Mouse (Mus musculus): ENCODE measurements around the gene Efcab6. TPM values are rescaled to one million over a fixed set of nuclear protein-coding genes. Genes with fewer than 3 reads are reported as not detected.
"Not testable (repeated sequence)": the region's sequence is repeated elsewhere in the genome, so short reads cannot be mapped to it uniquely, and the experiment has no call there.

Gene Efcab6
- polyA plus RNA-seq (2015; fragmentation: Nextera tagmentation; extraction: Ambion mirVana): not detected in 2 replicates

DNA sequence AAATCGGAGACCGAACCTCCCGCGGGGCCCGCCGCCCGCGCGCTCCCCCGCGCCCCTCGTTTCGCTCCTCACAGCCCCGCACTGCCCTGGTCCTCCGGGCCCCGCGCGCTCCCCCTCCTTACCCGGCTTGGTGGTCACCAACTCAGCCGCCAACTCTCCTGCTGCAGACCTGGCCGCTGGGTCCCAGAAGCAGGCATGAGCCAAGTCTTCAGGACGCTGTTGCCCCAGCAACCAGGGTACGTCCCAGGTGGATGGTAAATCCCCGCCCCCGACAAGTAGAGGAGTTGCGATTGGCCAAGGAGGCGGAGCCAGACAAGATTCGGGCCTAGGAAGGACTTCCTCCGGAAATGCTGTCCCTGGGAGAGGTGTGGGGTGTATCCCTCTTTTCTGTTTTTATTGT lies at the start of gene Efcab6:
Efcab6 (minus strand) TSS at position 240 of the 400 bp plus-strand sequence.
- no peak within 1 kb of the TSS for H3K4me3 ChIP-seq (ENCODE audit: low read depth, low read length)
- H3K9ac ChIP-seq (replicated peaks): no peak within 1 kb of the TSS
- H3K4me1 ChIP-seq (ENCODE audit: insufficient read depth): no peaks in the 10 kb centered on the region
- WGBS (ENCODE audit: insufficient replicate concordance): 9% methylated on average over 29 of the region's 29 CpGs
- no peaks in the 10 kb centered on the region for H3K36me3 ChIP-seq (replicated peaks; ENCODE audit: insufficient read depth, low read length)
- TF ChIP-seq EP300 (IDR thresholded peaks at IDR 0.05; ENCODE audit: low read depth) (no peak), CTCF (IDR thresholded peaks at IDR 0.05; ENCODE audit: low read depth) (no peak)
- peaks cover 24% of the 10 kb centered on the region for H3K27me3 ChIP-seq (ENCODE audit: insufficient read depth, low read length)
- ATAC-seq: no peak
- 0 out of 2 replicates have a peak, but pooled peaks cover 9% of the 10 kb centered on the region for H3K9me3 ChIP-seq (ENCODE audit: low read length)
- no peak within 1 kb of the TSS for H3K4me2 ChIP-seq (ENCODE audit: low read depth, low read length)
- no peak for DNase-seq
- H3K27ac ChIP-seq (ENCODE audit: low read depth): no peak within 1 kb of the TSS

DNA sequence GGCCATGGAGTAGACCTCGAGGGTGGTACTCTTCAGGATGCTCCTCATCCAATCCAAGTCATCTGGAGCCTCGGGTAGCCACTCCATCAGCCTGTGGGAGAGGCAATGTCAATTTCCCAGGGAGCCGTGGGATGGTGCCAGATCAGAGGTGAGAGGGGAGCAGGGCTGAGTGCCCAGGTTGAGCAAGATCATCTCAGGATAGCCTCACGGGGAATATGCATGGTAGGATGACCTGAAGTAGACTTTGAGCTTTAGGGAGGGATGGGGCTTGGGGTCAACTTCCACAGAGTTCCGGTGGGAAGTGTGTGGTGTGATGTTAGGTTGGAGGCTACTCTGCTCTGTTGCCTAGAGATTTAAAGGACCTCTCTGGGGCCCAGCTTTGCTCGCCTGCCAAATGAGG lies 48.7 kb upstream of the Efcab6 start:
- Histone ChIP-seq H3K4me1 (ENCODE audit: insufficient read depth) (no peaks in the 10 kb centered on the region), H3K4me3 (ENCODE audit: low read depth, low read length) (no peak overlapping the region), H3K9me3 (ENCODE audit: low read length) (no peaks in the 10 kb centered on the region), H3K27me3 (ENCODE audit: insufficient read depth, low read length) (no peaks in the 10 kb centered on the region), H3K27ac (ENCODE audit: low read depth) (no peak overlapping the region), H3K36me3 (replicated peaks; ENCODE audit: insufficient read depth, low read length) (no peaks in the 10 kb centered on the region), H3K9ac (replicated peaks) (no peak overlapping the region), H3K4me2 (ENCODE audit: low read depth, low read length) (no peak overlapping the region)
- DNase-seq (no peak), ATAC-seq (peak; percentile 90)
- TF ChIP-seq CTCF (IDR thresholded peaks at IDR 0.05; ENCODE audit: low read depth) (no peak), EP300 (IDR thresholded peaks at IDR 0.05; ENCODE audit: low read depth) (no peak)
- 48% methylated on average over 6 of the region's 6 CpGs for WGBS (ENCODE audit: insufficient replicate concordance)

DNA sequence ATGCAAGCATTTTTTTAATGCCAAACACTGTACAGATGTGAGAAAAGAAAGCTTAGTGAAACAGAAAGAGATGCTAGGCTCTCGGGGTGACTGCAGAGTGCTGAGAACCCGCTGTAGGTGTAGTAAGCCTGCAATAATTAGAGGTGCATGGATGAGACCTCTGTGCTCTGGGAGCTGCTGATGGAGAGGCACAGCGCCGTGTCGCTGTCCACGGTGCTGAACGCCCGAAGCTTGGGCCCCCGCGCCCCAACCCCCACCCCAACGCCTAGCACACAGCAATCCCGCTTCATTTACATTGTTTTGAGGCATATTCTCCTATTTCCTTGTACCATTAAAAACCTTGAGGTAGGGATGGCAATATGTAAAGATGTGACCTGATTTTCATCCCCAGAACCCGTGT lies 43.7 kb upstream of the Efcab6 start:
- Histone ChIP-seq H3K4me3 (ENCODE audit: low read depth, low read length) (no peak overlapping the region), H3K9me3 (ENCODE audit: low read length) (no peaks in the 10 kb centered on the region), H3K4me1 (ENCODE audit: insufficient read depth) (peaks cover 7% of the 10 kb centered on the region; the same call in 1 of the 2 replicates), H3K27me3 (ENCODE audit: insufficient read depth, low read length) (peaks cover 26% of the 10 kb centered on the region), H3K36me3 (replicated peaks; ENCODE audit: insufficient read depth, low read length) (no peaks in the 10 kb centered on the region), H3K4me2 (ENCODE audit: low read depth, low read length) (no peak overlapping the region), H3K27ac (ENCODE audit: low read depth) (no peak overlapping the region), H3K9ac (replicated peaks) (no peak overlapping the region)
- DNase-seq (peak; percentile 44), ATAC-seq (no peak)
- 7% methylated on average over 13 of the region's 13 CpGs for WGBS (ENCODE audit: insufficient replicate concordance)
- TF ChIP-seq EP300 (IDR thresholded peaks at IDR 0.05; ENCODE audit: low read depth): no peak
- no peak for TF ChIP-seq CTCF (IDR thresholded peaks at IDR 0.05; ENCODE audit: low read depth)

DNA sequence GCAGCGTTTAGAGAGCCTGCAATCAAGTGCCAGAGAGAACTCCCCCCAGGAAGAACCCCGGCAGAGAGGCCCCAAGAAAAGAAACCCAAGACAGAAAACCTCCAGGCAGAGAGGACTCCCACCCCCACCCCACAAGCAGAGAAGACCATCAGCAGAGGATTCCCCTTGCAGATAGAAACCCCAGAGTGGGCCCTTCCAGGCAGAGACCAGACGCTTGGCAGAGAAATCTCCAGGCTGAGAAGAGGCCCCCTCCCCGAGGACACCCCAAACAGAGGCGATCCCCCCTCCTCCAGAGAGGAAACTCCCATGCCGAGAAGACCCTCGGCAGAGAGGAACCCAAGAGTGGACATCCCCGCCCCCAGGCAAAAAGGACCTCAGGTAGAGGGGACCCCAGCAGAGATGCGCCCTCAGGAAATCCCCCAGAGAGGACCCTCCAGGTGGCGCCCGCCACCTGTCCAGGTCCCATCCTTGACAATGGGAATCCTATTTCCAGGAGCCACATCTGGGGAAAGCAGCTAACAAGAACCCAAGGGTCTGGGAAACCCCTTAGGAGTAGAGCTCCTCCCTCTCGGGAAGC lies 40.8 kb upstream of the Efcab6 start:
- H3K27me3 ChIP-seq (ENCODE audit: insufficient read depth, low read length): peaks cover 26% of the 10 kb centered on the region
- TF ChIP-seq CTCF (IDR thresholded peaks at IDR 0.05; ENCODE audit: low read depth) (no peak), EP300 (IDR thresholded peaks at IDR 0.05; ENCODE audit: low read depth) (no peak)
- no peak overlapping the region for H3K27ac ChIP-seq (ENCODE audit: low read depth)
- DNase-seq (no peak), ATAC-seq (no peak)
- WGBS (ENCODE audit: insufficient replicate concordance): 11% methylated on average over 12 of the region's 12 CpGs
- peaks cover 7% of the 10 kb centered on the region; the same call in 1 of the 2 replicates for H3K4me1 ChIP-seq (ENCODE audit: insufficient read depth)
- no peaks in the 10 kb centered on the region for H3K36me3 ChIP-seq (replicated peaks; ENCODE audit: insufficient read depth, low read length)
- H3K4me2 ChIP-seq (ENCODE audit: low read depth, low read length): peak overlapping the region; percentile 62
- H3K9ac ChIP-seq (replicated peaks): no peak overlapping the region
- no peaks in the 10 kb centered on the region for H3K9me3 ChIP-seq (ENCODE audit: low read length)
- no peak overlapping the region for H3K4me3 ChIP-seq (ENCODE audit: low read depth, low read length)

DNA sequence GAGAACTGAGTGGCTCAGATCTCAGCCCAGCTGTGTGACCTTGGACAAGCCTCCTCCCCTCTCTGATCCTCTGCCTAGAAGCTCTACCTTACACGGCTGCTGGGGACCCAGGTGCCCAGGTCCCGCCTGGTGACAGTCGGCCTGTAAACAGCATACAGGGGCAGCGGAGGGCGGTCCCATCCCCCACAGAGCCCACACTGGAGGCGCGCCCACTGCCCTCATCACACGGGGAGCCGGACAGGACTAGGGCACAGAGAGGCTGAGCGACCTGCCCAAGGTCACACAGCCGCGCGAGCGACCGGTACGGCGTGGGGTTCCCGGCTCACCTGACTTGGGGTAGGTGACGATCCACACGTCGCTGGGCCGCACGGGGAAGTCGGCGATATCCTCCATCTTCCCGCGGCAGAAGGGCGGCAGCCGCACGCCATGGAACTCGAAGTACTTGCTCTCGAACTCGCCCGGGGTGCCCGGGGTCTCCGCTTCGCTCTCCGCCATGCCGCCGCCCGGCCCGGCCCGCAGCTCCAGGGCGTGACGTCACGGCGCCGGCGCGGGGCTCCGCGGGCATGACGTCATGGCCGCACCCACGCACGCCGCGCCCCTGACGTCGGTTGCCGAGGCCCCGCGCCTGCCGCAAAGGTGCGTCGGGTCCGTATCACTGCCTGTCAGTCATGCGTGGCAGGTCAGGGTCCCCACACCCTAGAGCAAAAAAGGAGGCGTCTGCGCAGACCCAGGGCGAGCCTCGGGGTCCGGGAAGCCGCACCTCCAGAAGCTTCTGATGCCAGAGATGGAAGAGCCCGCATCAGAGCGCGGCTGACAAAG lies 40.1 kb upstream of the Efcab6 start, which contains the start of gene Sult4a1:
Sult4a1 (minus strand) TSS at position 650 of the 819 bp plus-strand sequence.
- H3K27ac ChIP-seq (ENCODE audit: low read depth): no peak within 1 kb of the TSS
- H3K9me3 ChIP-seq (ENCODE audit: low read length): no peaks in the 10 kb centered on the region
- 2% methylated on average over 72 of the region's 77 CpGs for WGBS (ENCODE audit: insufficient replicate concordance)
- no peak for TF ChIP-seq EP300 (IDR thresholded peaks at IDR 0.05; ENCODE audit: low read depth)
- H3K4me3 ChIP-seq (ENCODE audit: low read depth, low read length): peak within 1 kb of the TSS; percentile 36
- peaks cover 26% of the 10 kb centered on the region for H3K27me3 ChIP-seq (ENCODE audit: insufficient read depth, low read length)
- no peak within 1 kb of the TSS for H3K9ac ChIP-seq (replicated peaks)
- H3K36me3 ChIP-seq (replicated peaks; ENCODE audit: insufficient read depth, low read length): no peaks in the 10 kb centered on the region
- H3K4me1 ChIP-seq (ENCODE audit: insufficient read depth): peaks cover 7% of the 10 kb centered on the region; the same call in 1 of the 2 replicates
- ATAC-seq (no peak), DNase-seq (no peak)
- H3K4me2 ChIP-seq (ENCODE audit: low read depth, low read length): peak within 1 kb of the TSS; percentile 62

DNA sequence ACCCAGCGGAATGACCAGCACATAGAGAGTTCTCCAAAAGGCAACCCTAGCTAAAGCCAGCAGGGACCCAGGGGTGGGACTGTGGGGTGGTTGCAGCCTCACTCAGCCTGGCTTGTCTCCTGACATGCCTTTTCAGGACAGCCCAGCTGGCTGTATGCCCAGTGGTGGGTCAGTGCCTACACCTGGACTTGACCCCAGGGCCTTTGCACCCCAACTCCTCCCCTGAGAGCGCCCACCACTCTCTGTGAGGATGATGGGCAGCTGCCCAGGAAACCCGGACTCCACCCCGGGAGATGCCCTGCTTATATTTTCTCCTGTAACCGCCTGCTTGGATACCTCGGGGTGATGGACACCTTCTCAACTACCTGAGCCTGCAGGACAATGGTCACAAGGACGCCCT lies 39.4 kb upstream of the Efcab6 start:
- WGBS (ENCODE audit: insufficient replicate concordance): 73% methylated on average over 7 of the region's 7 CpGs
- H3K9ac ChIP-seq (replicated peaks): no peak overlapping the region
- no peak overlapping the region for H3K4me2 ChIP-seq (ENCODE audit: low read depth, low read length)
- H3K4me3 ChIP-seq (ENCODE audit: low read depth, low read length): no peak overlapping the region
- H3K36me3 ChIP-seq (replicated peaks; ENCODE audit: insufficient read depth, low read length): no peaks in the 10 kb centered on the region
- TF ChIP-seq EP300 (IDR thresholded peaks at IDR 0.05; ENCODE audit: low read depth) (no peak), CTCF (IDR thresholded peaks at IDR 0.05; ENCODE audit: low read depth) (no peak)
- H3K9me3 ChIP-seq (ENCODE audit: low read length): no peaks in the 10 kb centered on the region
- DNase-seq (no peak), ATAC-seq (no peak)
- H3K4me1 ChIP-seq (ENCODE audit: insufficient read depth): peaks cover 7% of the 10 kb centered on the region; the same call in 1 of the 2 replicates
- peaks cover 26% of the 10 kb centered on the region for H3K27me3 ChIP-seq (ENCODE audit: insufficient read depth, low read length)
- no peak overlapping the region for H3K27ac ChIP-seq (ENCODE audit: low read depth)

DNA sequence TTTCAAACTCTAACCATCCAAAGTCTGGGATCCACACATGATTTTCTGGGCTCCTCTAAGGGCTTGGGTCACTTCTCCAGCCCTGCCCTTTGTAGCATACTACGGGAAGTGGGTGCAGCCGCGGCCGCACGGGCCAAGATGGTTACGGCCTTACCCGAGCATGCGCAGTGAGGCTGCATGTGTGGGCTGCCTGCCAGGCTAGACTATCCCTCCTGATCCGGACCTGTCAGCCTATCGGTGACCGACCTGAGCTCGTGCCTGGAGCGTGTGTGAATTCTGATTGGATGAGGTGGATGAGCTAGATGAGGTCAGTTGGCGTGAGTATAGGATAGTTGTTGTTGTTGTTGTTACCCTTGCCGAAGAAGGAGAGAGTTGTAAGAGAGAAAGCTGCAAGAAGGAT lies 32.4 kb upstream of the Efcab6 start:
- ATAC-seq: not testable (repeated sequence)
- WGBS (ENCODE audit: insufficient replicate concordance): 73% methylated on average over 15 of the region's 15 CpGs

More for the DNA sequence above, 32.4 kb upstream of the Efcab6 start:
- not testable (repeated sequence) for H3K9me3 ChIP-seq (ENCODE audit: low read length); H3K9ac ChIP-seq (replicated peaks); H3K4me2 ChIP-seq (ENCODE audit: low read depth, low read length); H3K4me3 ChIP-seq (ENCODE audit: low read depth, low read length); DNase-seq; H3K27ac ChIP-seq (ENCODE audit: low read depth); H3K4me1 ChIP-seq (ENCODE audit: insufficient read depth); H3K36me3 ChIP-seq (replicated peaks; ENCODE audit: insufficient read depth, low read length); H3K27me3 ChIP-seq (ENCODE audit: insufficient read depth, low read length)

All from liver, postnatal 0 days (tissue).